Mouse (Mus musculus) MEL (cell line): ENCODE data around the gene Card10. TPM values are rescaled to one million over a fixed set of nuclear protein-coding genes. Genes with fewer than 3 reads are reported as not detected.

ENCODE experiments used
- DNase-seq: peaks from one replicate; pipeline ENCODE4 v3.0.0; 2011; ENCODE audit warnings: low read depth, low spot score
- H3K27ac ChIP-seq: 2 replicates; pipeline ENCODE4 v1.5.1; 2012; ENCODE audit warnings: low read depth, mild to moderate bottlenecking, control low read depth, low read length, moderate library complexity; ENCODE audit not compliant: control insufficient read depth
- H3K27me3 ChIP-seq, 2 experiments: fragments of 150-350 bp in 1 of 2; sonication (generic) in 1 of 2; 2 replicates each; pipeline ENCODE4 v1.6.1; 2012; ENCODE audit warnings: low read length in 2 of 2, mild to moderate bottlenecking in 2 of 2, improper control_type of control experiment in 1 of 2, moderate library complexity in 1 of 2; ENCODE audit not compliant: insufficient read depth in 2 of 2, control insufficient read depth in 1 of 2
- H3K36me3 ChIP-seq, 2 experiments: 2 replicates each; pipeline ENCODE4 v1.6.1; 2012 to 2014; ENCODE audit warnings: low read length in 2 of 2, improper control_type of control experiment in 1 of 2, inconsistent platforms in 1 of 2, mild to moderate bottlenecking in 1 of 2; ENCODE audit not compliant: insufficient read depth in 2 of 2, control insufficient read depth in 1 of 2
- H3K4me1 ChIP-seq, 2 experiments: fragments of 150-350 bp in 1 of 2; sonication (generic) in 1 of 2; 2 replicates each; pipeline ENCODE4 v1.6.1; 2012; ENCODE audit warnings: low read length in 2 of 2, improper control_type of control experiment in 1 of 2, mild to moderate bottlenecking in 1 of 2; ENCODE audit not compliant: insufficient read depth in 2 of 2, control insufficient read depth in 1 of 2
- H3K4me3 ChIP-seq, 2 experiments: fragments of 150-350 bp in 1 of 2; sonication (generic) in 1 of 2; 2 replicates each; pipeline ENCODE4 v1.5.1; 2012; ENCODE audit warnings: low read depth in 2 of 2, low read length in 2 of 2, mild to moderate bottlenecking in 2 of 2, moderate library complexity in 2 of 2, control low read depth in 1 of 2, improper control_type of control experiment in 1 of 2; ENCODE audit not compliant: control insufficient read depth in 1 of 2, insufficient read depth in 1 of 2
- H3K79me2 ChIP-seq: 2 replicates; pipeline ENCODE4 v1.6.1; 2012; ENCODE audit warnings: mild to moderate bottlenecking, low read length, moderate library complexity; ENCODE audit not compliant: control insufficient read depth, poor library complexity, insufficient read depth
- H3K9ac ChIP-seq: 2 replicates; pipeline ENCODE4 v1.6.1; 2012; ENCODE audit warnings: low read depth, mild to moderate bottlenecking, control low read depth, low read length, moderate library complexity; ENCODE audit not compliant: control insufficient read depth, poor library complexity, severe bottlenecking
- H3K9me3 ChIP-seq: fragments of 150-350 bp; sonication (generic); replicated peaks from 2 replicates; pipeline ENCODE4 v1.6.1; 2012; ENCODE audit warnings: mild to moderate bottlenecking, low read length, improper control_type of control experiment, moderate library complexity; ENCODE audit not compliant: insufficient read depth
- BHLHE40 ChIP-seq: IDR thresholded peaks from 2 replicates; pipeline ENCODE4 v1.6.1; 2012; ENCODE audit warnings: low read depth, mild to moderate bottlenecking, inconsistent platforms, low read length, improper control_type of control experiment, borderline replicate concordance
- CTCF ChIP-seq, 3 experiments: IDR thresholded peaks in 2 of 3; conservative IDR thresholded peaks in 1 of 3; 2 replicates each; pipeline ENCODE4 v1.5.1; 2011 to 2012; ENCODE audit warnings: low read length in 3 of 3, low read depth in 2 of 3, mild to moderate bottlenecking in 2 of 3, improper control_type of control experiment in 1 of 3, inconsistent platforms in 1 of 3, mixed read lengths in 1 of 3, moderate library complexity in 1 of 3; ENCODE audit not compliant: control insufficient read depth in 1 of 3, insufficient read depth in 1 of 3, poor library complexity in 1 of 3, severe bottlenecking in 1 of 3
- E2F4 ChIP-seq: IDR thresholded peaks from 2 replicates; pipeline ENCODE4 v1.6.1; 2011; ENCODE audit warnings: low read depth, low read length, improper control_type of control experiment, borderline replicate concordance
- ELF1 ChIP-seq: IDR thresholded peaks from 2 replicates; pipeline ENCODE4 v1.6.1; 2014; ENCODE audit warnings: low read depth, mild to moderate bottlenecking, inconsistent platforms, low read length, improper control_type of control experiment, moderate library complexity
- EP300 ChIP-seq, 2 experiments: IDR thresholded peaks; 2 replicates each; pipeline ENCODE4 v1.6.1; 2011; ENCODE audit warnings: improper control_type of control experiment in 2 of 2, low read length in 2 of 2, low read depth in 1 of 2, mild to moderate bottlenecking in 1 of 2
- GATA1 ChIP-seq: IDR thresholded peaks from 2 replicates; pipeline ENCODE4 v1.6.1; 2011; ENCODE audit warnings: low read depth, low read length, improper control_type of control experiment
- HCFC1 ChIP-seq: IDR thresholded peaks from 2 replicates; pipeline ENCODE4 v1.6.1; 2012; ENCODE audit warnings: low read depth, mild to moderate bottlenecking, inconsistent platforms, low read length, improper control_type of control experiment, moderate library complexity
- JUND ChIP-seq: IDR thresholded peaks from 2 replicates; pipeline ENCODE4 v1.6.1; 2011; ENCODE audit warnings: low read depth, mild to moderate bottlenecking, improper control_type of control experiment, low read length
- KAT2A ChIP-seq: conservative IDR thresholded peaks from 2 replicates; pipeline ENCODE4 v1.6.1; 2012; ENCODE audit warnings: low read depth, low read length, improper control_type of control experiment, inconsistent platforms
- MAFK ChIP-seq: IDR thresholded peaks from 2 replicates; pipeline ENCODE4 v1.6.1; 2011; ENCODE audit warnings: low read depth, mild to moderate bottlenecking, low read length, improper control_type of control experiment, borderline replicate concordance
- MAX ChIP-seq: IDR thresholded peaks from 2 replicates; pipeline ENCODE4 v1.6.1; 2011; ENCODE audit warnings: low read length, improper control_type of control experiment
- MAZ ChIP-seq: IDR thresholded peaks from 2 replicates; pipeline ENCODE4 v1.6.1; 2012; ENCODE audit warnings: low read depth, mild to moderate bottlenecking, inconsistent platforms, low read length, improper control_type of control experiment
- NRF1 ChIP-seq: IDR thresholded peaks from 2 replicates; pipeline ENCODE4 v1.6.1; 2014; ENCODE audit warnings: low read depth, mild to moderate bottlenecking, inconsistent platforms, low read length, improper control_type of control experiment, moderate library complexity; ENCODE audit not compliant: poor library complexity, insufficient read depth, severe bottlenecking
- POLR2AphosphoS2 ChIP-seq: IDR thresholded peaks from 2 replicates; pipeline ENCODE4 v1.6.1; 2011; ENCODE audit warnings: low read length, improper control_type of control experiment
- RAD21 ChIP-seq: IDR thresholded peaks from 2 replicates; pipeline ENCODE4 v1.6.1; 2011; ENCODE audit warnings: mild to moderate bottlenecking, low read depth, low read length, improper control_type of control experiment
- RCOR1 ChIP-seq: IDR thresholded peaks from 2 replicates; pipeline ENCODE4 v1.6.1; 2012; ENCODE audit warnings: low read depth, mild to moderate bottlenecking, inconsistent platforms, low read length, improper control_type of control experiment
- SIN3A ChIP-seq: IDR thresholded peaks from 2 replicates; pipeline ENCODE4 v1.6.1; 2012; ENCODE audit warnings: low read length, improper control_type of control experiment, inconsistent platforms
- SMC3 ChIP-seq: IDR thresholded peaks from 2 replicates; pipeline ENCODE4 v1.6.1; 2011; ENCODE audit warnings: low read depth, low read length, improper control_type of control experiment
- TAL1 ChIP-seq: IDR thresholded peaks from 2 replicates; pipeline ENCODE4 v1.6.1; 2012; ENCODE audit warnings: mild to moderate bottlenecking, inconsistent platforms, low read length, moderate library complexity, mixed read lengths
- TCF12 ChIP-seq: IDR thresholded peaks from 2 replicates; pipeline ENCODE4 v1.6.1; 2014; ENCODE audit warnings: low read depth, mild to moderate bottlenecking, inconsistent platforms, low read length, improper control_type of control experiment, moderate library complexity
- USF1 ChIP-seq: IDR thresholded peaks from 2 replicates; pipeline ENCODE4 v1.6.1; 2014; ENCODE audit warnings: low read depth, mild to moderate bottlenecking, inconsistent platforms, low read length, improper control_type of control experiment, moderate library complexity
- USF2 ChIP-seq, 2 experiments: IDR thresholded peaks; 2 replicates each; pipeline ENCODE4 v1.6.1; 2011 to 2012; ENCODE audit warnings: improper control_type of control experiment in 2 of 2, low read length in 2 of 2, borderline replicate concordance in 1 of 2, inconsistent platforms in 1 of 2, low read depth in 1 of 2, mild to moderate bottlenecking in 1 of 2; ENCODE audit not compliant: insufficient read depth in 1 of 2
- ZC3H11A ChIP-seq: IDR thresholded peaks from 2 replicates; pipeline ENCODE4 v1.6.1; 2012; ENCODE audit warnings: low read depth, mild to moderate bottlenecking, inconsistent platforms, low read length, improper control_type of control experiment
- polyA plus RNA-seq, 2 experiments: library from polyadenylated mRNA; stranded (reverse) in 1 of 2; unstranded in 1 of 2; fragments of >175 nt in 1 of 2; fragments of >200 nt in 1 of 2; gene quantifications; 2 replicates each; pipeline versions ENCODE4 v1.2.1 to v1.2.4; 2012; ENCODE audit warnings: low replicate concordance in 2 of 2, low read depth in 1 of 2; ENCODE audit not compliant: insufficient read length in 2 of 2, insufficient read depth in 1 of 2, missing spikeins in 1 of 2
- total RNA-seq: library from RNA; depleted of rRNA; stranded (reverse); fragments of 300-350 nt; gene quantifications from 2 replicates; pipeline ENCODE4 v1.2.3, GENCODE M21; 2012

Card10 gene
- total and polyA plus RNA-seq, 3 experiments, result not detected

DNA sequence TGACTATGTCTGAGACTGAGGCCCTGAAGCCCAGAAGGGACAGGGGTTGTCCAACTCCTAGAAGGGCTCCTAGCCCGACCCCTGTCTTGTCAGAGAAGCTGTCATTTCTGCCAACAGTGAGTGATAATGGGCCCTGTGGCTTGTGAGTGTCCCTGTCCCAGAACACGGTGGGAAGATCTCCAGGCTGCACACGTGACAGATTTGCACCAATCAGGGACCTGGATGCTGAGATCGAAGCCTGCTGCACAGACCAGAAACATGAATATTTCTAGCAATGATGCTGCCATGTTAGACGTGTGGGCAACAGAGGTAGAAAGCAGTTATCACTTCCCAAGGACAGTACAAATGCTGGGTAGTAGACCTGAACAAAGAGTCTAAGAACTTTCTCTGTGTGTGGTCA is 18.3 kb downstream of the Card10 start:
- H3K27ac ChIP-seq, result no peak overlapping the region
- H3K36me3 ChIP-seq, result no peaks in the 10 kb centered on the region
- DNase-seq, result peak; percentile 36
- TF ChIP-seq ELF1, result no peak
- peak; percentile 28 to 73; a peak in 2 of 4 replicates for TF ChIP-seq USF2 (IDR thresholded peaks at IDR 0.05; ENCODE audit: borderline replicate concordance in 1 of 2, insufficient read depth in 1 of 2, low read depth in 1 of 2, low read length in 2 of 2)
- peak; percentile 94 for TF ChIP-seq USF1
- TF ChIP-seq MAX, result peak; percentile 80
- TF ChIP-seq, all 39 proteins: peak for 3
- H3K79me2 ChIP-seq, result no peaks in the 10 kb centered on the region
- no peaks in the 10 kb centered on the region for H3K9me3 ChIP-seq
- H3K9ac ChIP-seq, result no peak overlapping the region
- H3K4me3 ChIP-seq, result no peak overlapping the region
- H3K4me1 ChIP-seq, result no peaks in the 10 kb centered on the region
- no peaks in the 10 kb centered on the region for H3K27me3 ChIP-seq

DNA sequence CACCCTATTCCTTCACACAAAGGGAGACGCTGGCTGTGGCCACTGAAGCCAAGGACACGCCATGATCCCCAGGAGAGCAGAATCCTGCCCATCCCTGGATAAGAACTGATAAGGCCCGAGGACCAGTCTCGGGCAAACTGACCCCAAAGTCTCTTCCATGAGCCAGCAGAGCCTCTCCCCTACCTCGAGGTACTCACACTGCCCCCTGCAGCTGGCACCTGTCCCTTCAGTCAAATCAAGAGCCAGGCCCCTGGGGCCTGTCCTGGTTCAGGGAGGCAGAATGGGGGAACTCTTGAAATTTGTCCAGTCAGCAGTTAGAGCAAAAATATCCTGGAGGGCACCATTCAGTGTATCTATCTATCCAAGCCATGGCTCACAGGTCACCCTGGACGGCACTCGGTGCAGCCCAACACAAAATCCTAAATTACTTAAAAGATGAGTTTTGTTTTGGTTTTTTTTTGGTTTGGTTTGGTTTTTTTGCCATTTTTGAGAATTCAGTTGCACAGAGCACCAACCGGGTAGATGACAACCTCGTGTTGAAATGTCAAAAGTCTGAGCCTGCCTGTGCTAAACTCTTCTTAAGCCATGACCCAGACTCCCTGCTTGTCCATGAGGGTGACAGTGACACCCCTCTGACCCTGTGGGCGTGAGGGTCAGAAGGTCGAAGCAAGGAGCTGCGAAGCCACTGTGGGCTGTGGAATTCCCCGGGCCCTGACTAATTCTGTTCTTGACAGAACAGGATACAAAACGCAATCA is 20.3 kb downstream of the Card10 start:
- Histone ChIP-seq H3K79me2 (no peaks in the 10 kb centered on the region), H3K4me3 (no peak overlapping the region), H3K9me3 (no peaks in the 10 kb centered on the region), H3K27ac (no peak overlapping the region), H3K4me1 (no peaks in the 10 kb centered on the region), H3K9ac (no peak overlapping the region), H3K36me3 (no peaks in the 10 kb centered on the region), H3K27me3 (no peaks in the 10 kb centered on the region)
- no peak for DNase-seq
- TF ChIP-seq CTCF (IDR thresholded peaks at IDR 0.05 in 2 of 3, conservative IDR thresholded peaks at IDR 0.05 in 1 of 3; ENCODE audit: control insufficient read depth in 1 of 3, insufficient read depth in 1 of 3, low read depth in 2 of 3, low read length in 3 of 3, poor library complexity in 1 of 3, severe bottlenecking in 1 of 3) (peak in 1 of 3 experiments; percentile 21; a peak in 3 of 6 replicates), RAD21 (no peak), MAX (no peak)

DNA sequence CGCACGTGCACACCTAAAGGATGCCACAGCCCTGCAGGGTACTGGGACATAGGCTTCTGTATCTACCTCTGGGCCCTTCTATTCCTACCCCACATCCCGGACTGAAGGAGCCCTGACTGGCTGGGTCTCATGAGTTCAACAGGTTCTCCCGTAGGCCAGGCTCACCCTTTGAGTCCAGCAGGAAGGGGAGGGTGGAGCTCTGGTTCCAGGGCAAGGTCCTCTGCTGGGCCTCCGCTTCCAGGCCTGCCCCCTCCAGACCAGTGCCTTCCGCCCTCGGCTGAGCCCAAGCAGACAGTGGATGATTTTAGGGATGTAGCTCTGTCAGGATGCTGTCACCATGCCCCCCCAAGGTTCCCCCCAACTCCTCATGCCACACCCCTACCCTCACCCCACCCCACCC is 21.9 kb downstream of the Card10 start:
- H3K4me1 ChIP-seq, result no peaks in the 10 kb centered on the region
- no peaks in the 10 kb centered on the region for H3K27me3 ChIP-seq
- H3K79me2 ChIP-seq, result no peaks in the 10 kb centered on the region

More for the DNA sequence above, 21.9 kb downstream of the Card10 start:
- Histone ChIP-seq H3K9ac (no peak overlapping the region), H3K9me3 (no peaks in the 10 kb centered on the region), H3K36me3 (no peaks in the 10 kb centered on the region), H3K27ac (no peak overlapping the region), H3K4me3 (no peak overlapping the region)
- no peak for DNase-seq
- no peak for TF ChIP-seq JUND
- TF ChIP-seq HCFC1, result no peak
- no peak for TF ChIP-seq POLR2AphosphoS2
- TF ChIP-seq NRF1, result no peak
- no peak for TF ChIP-seq MAX
- no peak for TF ChIP-seq EP300 (IDR thresholded peaks at IDR 0.05; ENCODE audit: low read depth in 1 of 2, low read length in 2 of 2)
- no peak for TF ChIP-seq KAT2A
- TF ChIP-seq RCOR1, result no peak
- no peak for TF ChIP-seq SMC3
- TF ChIP-seq MAFK, result no peak
- TF ChIP-seq BHLHE40, result no peak
- TF ChIP-seq TAL1, result no peak
- TF ChIP-seq USF2 (IDR thresholded peaks at IDR 0.05; ENCODE audit: borderline replicate concordance in 1 of 2, insufficient read depth in 1 of 2, low read depth in 1 of 2, low read length in 2 of 2), result no peak
- no peak for TF ChIP-seq TCF12
- TF ChIP-seq SIN3A, result no peak
- TF ChIP-seq E2F4, result no peak
- TF ChIP-seq MAZ, result no peak
- TF ChIP-seq GATA1, result no peak
- no peak for TF ChIP-seq USF1
- no peak for TF ChIP-seq ZC3H11A
